Mouse (Mus musculus): ENCODE results near the gene Snrk. TPM values are rescaled to one million over a fixed set of nuclear protein-coding genes. Genes with fewer than 3 reads are reported as not detected.

Snrk gene
- 149 and 159 TPM in 2 replicates for total RNA-seq (2023)

GRCm38 (mm10) chr9:122117112-122117616 lies at the start of gene Snrk:
Gene Snrk (plus strand): TSS chr9:122117266.

Other genes starting within 250 kb of the Snrk start
- gene Ackr2, start 218.9 kb upstream of the Snrk start, total RNA-seq (2023): not detected in 2 replicates
- gene Cyp8b1, start 201.0 kb upstream of the Snrk start, total RNA-seq (2023): not detected in 2 replicates
- not detected in 2 replicates for gene Fam198a, start 166.3 kb upstream of the Snrk start, total RNA-seq (2023)
- gene Pomgnt2, start 120.2 kb upstream of the Snrk start, total RNA-seq (2023): 0.54 and 0.69 TPM in 2 replicates
- 117 and 163 TPM in 2 replicates for gene Ano10, start 177.2 kb downstream of the Snrk start, total RNA-seq (2023)
- gene Abhd5, start 234.3 kb downstream of the Snrk start, total RNA-seq (2023): 204 and 207 TPM in 2 replicates